Mouse (Mus musculus) cerebellum, adult 2 months (tissue): ENCODE results near the gene Fam83d.

ENCODE experiments used
- CTCF ChIP-seq: fragments of 200-500 bp; IDR thresholded peaks from 2 replicates; pipeline ENCODE4 v1.5.1; 2011; ENCODE audit warnings: low read depth, mild to moderate bottlenecking, control low read depth, low read length, moderate library complexity, borderline replicate concordance; ENCODE audit not compliant: insufficient read depth
- POLR2A ChIP-seq: fragments of 200-500 bp; IDR thresholded peaks from 2 replicates; pipeline ENCODE4 v1.6.1; 2011; ENCODE audit warnings: low read length, control low read depth, borderline replicate concordance; ENCODE audit not compliant: insufficient read depth

- TF ChIP-seq CTCF (no peak), POLR2A (no peak)
Observed at GRCm38 (mm10) chr2:158781126-158781525, 13.2 kb downstream of the Fam83d start.
